Mouse (Mus musculus) left cerebral cortex, postnatal 4 days (tissue): ENCODE results near the gene Traip. TPM values are rescaled to one million over a fixed set of nuclear protein-coding genes. Genes with fewer than 3 reads are reported as not detected.

Source experiments
- DNase-seq: peaks from one replicate; pipeline ENCODE4 v3.0.0-alpha.2; 2022
- intact Hi-C: fragments of 180-260 bp; cut with DNase I; formaldehyde crosslinking; loops from one replicate; pipeline ENCODE4 v1.15.1; 2025
- total RNA-seq, 2 experiments: library from RNA; stranded (reverse); gene quantifications; 2 replicates each; pipeline ENCODE4 v1.2.3; 2021

Traip gene
- total RNA-seq, 2 experiments from 2014 or later: 21.2 to 21.3 TPM

DNA sequence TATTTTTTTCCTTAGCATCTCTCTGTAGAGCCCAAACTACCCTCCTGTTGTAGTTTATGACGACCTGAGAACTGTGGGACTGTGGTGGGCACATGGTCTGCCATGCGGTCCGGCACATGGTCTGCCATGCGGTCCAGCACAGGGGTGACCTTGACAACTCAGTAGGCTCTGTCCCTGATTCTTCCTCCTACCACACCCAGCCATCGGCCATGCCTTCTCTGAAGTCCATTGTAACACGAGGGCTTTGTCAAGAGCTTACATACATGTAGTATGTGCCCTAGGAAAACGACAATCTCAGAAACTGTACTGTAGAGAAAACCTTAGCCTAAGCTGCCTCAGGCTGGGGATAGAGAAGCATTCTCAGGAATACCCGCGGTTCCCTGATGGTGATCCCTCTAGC lies 14.7 kb downstream of the Traip start:
- no peak for DNase-seq
- intact Hi-C loops: loop anchor here (5.0 to 10.0 kb wide), 2 partner anchors 62 to 90 kb away; partner anchors contain the start of gene Amigo3

DNA sequence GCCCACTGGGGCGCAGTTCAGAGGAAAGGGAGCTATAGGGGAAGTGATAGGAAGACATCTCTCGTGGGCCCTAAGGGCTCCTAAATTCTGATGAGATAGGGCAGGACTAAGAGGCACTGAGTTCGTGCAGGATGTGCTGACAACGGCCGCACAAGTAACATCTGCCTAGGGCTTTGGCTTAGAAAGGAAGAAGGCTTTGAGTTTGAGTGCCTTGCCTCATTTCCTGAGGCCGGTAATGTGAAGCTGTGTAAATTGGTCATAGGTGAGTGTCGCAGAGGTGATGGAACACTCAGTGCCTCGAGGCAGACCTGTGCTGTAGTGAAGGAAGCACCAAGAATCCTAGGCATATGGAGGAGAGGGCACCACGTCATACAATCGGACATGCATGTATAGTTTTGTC lies 16.7 kb downstream of the Traip start:
- DNase-seq: no peak
- intact Hi-C loops: loop anchor here (10.0 kb wide), 1 partner anchor 88 kb away; the partner anchor contains the start of gene Amigo3

DNA sequence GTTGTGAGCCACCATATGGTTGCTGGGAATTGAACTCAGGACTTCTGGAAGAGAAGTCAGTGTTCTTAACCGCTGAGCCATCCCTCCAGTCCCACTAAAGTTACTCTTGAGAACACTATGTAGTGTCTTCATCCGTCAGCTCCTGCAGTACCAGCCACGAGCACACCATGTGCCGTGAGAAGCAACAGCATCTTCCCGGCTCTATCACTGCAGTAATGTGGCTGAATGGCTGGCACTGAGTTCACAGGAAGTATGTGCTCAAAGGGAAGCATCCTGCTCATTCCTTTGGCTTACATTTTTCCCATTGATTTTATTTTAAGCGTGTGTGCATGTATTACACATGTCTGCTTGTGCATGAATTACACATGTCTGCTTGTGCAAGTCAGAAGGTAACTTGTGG lies 17.5 kb downstream of the Traip start:
- intact Hi-C loops: loop anchor here (10.0 kb wide), 1 partner anchor 87 kb away; the partner anchor contains the start of gene Amigo3
- DNase-seq: no peak

DNA sequence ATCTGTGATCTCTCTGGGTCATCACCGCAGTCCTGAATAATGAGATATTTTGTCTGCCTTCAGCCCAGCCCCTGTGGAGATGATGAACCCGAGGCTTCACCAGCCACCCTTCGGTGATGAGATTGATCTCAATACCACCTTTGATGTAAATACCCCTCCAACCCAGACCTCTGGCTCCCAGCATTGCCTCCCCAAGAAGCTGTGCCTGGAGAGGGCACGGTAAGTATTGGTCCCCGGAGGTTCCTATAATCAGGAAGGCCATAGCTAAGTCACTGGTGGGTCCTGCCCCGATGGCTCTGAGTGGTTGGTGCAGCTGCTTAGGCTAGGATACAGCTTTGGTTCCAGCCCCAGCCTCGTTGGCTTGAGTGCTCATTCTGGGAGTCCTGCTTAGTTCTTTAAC lies 18.6 kb downstream of the Traip start:
- DNase-seq: no peak
- intact Hi-C loops: loop anchor here (10.0 kb wide), 1 partner anchor 86 kb away; the partner anchor contains the start of gene Amigo3

DNA sequence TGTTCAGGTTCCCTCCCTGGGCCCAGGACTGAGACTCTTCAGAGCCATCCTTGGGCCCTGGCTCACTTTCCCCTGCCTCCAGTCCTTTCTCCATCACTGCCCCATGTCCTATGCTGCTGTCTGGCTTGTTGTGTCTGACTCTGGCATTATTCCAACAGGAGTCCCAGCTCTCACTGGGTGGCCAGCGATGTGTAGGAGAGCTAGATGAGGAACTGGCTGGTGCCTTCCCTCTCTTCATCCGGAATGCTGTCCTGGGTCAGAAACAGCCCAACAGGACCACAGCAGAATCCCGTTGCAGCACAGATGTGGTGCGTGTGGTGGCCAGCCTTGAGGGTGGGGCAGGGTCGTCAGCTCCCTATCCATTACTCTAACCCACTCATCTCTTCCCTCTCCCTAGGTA lies 20.4 kb downstream of the Traip start:
- intact Hi-C loops: no loop called here
- DNase-seq: no peak

DNA sequence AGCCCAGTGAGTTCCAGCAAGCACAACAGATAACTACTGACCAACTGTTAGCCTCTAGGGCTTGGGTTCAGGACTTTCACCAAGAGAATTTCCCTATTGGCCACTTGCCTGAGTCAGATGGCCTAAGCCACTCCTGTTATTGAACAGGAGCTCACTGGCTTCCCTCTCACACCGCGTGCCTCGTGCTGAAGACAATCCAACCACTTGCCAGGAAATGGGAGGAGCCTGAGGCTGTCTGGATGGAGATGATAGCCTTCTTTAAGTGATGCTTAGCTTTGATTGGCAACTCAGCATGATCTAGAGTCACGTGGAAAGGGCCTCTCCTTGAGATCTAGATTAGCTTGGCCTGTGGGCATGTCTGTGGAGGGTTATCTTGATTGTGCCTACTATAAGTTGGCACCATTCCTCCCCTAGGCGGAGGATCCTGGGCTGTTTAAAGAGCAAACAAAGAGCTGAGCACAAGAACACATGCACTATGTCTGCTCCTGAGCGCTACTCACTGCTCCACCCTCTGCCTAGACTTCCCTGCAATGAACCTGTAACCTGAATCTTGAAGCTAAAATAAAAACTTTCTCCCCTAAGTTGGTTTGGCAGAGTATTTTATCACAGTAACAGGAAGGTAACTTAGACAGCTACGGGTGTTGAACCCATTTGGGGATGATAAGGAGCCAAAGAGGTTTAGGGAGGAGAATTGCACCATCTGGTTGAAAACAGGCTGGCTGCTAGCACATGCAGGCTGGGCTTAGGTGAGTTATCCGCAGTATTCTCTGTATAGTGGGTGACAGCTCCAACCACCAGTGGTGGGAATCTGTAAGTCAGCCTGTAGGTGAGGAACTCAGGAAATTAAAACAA lies 22.0 kb downstream of the Traip start:
- intact Hi-C loops: no loop called here
- no peak for DNase-seq

DNA sequence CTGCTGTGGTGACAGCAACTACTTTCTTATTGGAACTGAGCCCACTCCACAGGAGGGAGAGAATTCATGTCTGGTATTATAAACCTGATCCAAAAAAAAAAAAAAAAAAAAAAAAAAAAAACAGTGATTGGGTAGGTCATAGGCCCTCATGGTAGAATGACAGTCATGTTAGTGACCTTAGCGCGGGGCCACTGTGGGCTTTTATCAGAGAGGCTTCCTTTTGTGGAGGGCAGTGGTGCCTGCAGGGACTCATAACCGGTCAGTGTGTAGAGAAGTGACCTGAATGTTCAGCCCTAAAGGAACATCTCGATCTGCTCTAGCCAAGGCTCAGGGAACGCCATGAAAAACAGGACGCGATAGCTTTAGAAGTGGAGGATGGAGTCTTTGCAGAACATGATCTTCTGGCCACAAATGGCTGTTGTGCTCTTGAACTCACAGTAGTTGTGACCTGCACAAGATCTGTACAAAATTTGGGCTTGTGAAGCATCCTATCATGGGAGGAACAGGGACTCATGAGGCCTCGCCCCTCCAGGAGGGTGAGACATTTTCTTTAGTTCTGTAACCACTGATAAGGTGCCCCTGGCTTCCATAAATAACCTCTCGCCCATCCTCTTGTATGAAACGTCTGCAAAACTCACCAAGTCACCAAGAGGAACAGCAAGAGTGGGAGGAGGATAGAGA lies 24.7 kb downstream of the Traip start:
- intact Hi-C loops: no loop called here

DNA sequence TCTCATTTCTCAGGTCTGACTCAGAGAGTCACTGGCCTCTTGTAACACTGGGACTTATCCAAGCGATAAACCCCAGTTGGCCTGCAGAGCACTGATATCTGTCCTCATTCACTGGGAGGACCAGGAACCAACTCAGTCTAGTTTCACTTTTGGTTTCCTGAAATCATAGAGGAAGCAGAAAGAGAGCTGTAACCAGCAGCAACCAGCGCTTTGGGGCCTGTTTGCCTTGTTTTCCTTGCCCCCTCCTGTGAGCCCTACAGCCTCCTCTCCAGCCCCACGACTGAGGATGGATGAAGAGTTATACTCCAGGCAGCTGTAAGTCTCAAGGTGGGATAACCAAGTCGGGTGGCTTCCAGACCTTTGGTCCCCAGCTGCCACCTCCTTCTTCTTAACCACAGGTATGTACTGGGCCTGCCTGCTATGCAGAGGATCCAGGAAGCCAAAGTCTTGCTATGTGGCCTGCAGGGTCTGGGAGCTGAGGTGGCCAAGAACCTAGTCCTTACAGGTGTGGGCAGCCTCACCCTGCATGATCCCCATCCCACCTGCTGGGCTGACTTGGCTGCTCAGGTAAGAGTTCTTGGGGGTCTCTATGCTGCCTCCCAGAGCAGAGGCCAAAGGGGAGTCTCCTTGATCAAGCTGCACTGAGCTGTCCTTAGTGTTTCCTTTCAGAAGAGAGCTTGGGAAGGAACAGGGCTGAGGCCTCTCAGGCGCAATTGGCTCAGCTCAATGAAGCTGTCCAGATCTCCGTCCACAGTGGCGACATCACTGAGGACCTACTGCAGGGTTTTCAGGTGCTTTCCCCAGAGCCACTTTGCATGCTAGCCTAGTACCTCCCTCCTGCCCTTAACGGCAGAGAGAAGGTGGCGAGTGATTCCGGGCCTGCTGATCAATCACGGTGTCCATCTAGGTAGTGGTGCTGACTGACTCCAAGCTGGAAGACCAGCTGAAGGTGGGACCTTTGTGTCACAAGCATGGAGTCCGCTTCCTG lies 25.8 kb downstream of the Traip start, which contains the start of gene Uba7:
Gene Uba7, plus strand, starts transcription at position 107 of the 988 bp plus-strand sequence.
- intact Hi-C loops: no loop called here
- DNase-seq: no peak

More for the DNA sequence above, 24.7 kb downstream of the Traip start:
- no peak for DNase-seq

DNA sequence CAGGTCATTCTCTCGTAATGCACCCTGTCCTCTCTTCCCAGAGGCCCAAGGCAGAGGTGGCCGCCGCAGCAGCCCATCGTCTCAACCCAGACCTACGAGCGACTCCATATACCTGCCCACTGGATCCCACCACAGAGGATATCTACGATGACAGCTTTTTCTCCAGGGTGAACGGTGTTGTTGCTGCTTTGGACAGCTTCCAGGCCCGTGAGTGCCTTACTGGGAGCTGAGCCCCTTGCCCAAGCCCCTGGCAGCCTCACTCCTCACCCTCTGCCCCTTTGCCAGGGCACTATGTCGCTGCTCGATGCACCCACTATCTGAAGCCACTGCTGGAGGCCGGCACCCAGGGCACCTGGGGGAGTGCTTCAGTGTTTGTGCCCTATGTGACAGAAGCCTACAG lies 28.9 kb downstream of the Traip start:
- intact Hi-C loops: no loop called here
- DNase-seq: no peak

DNA sequence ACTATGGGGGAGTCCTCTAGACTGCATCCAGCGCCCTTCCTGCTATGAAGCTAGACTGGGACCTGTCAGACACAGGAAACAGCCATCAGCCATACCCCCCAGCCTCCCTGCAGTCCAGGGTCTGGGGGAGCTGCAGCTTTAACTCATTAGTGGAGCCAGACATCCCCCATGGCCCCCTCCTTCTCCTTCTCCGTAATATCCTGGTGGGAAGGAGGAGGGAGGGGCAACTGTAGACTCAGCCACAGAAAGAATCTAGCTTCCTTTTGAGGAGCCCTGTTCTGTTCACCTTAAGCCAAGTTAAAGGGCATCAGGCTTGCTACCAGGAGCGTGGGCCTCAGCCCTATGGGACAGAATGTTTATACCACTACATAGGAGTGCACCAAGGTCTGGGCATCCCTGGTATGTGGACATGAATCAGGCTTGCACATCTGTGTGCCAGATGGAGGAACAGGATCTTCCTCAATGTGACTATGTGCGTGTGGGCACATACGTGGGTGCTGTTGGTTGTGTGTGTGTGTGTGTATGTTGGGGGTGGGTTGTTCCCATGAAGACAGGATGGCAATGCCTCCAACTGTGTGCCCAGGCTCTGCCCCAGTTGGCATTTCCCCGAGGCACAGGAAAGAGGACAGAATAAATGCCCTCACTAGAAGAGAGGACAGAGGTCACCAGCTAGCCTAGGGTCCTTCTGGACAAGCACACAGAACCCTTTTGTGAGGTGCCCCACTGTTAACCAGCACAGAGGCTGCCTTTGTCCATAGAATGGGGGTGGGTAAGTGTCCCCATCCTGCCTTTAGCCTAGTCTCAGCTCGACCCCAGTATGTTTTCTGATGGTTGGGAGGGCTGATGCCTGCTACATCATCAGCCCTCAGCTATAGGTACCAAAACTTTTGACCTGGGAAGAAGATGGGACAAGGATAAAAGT lies 32.0 kb downstream of the Traip start:
- intact Hi-C loops: no loop called here
- no peak for DNase-seq

DNA sequence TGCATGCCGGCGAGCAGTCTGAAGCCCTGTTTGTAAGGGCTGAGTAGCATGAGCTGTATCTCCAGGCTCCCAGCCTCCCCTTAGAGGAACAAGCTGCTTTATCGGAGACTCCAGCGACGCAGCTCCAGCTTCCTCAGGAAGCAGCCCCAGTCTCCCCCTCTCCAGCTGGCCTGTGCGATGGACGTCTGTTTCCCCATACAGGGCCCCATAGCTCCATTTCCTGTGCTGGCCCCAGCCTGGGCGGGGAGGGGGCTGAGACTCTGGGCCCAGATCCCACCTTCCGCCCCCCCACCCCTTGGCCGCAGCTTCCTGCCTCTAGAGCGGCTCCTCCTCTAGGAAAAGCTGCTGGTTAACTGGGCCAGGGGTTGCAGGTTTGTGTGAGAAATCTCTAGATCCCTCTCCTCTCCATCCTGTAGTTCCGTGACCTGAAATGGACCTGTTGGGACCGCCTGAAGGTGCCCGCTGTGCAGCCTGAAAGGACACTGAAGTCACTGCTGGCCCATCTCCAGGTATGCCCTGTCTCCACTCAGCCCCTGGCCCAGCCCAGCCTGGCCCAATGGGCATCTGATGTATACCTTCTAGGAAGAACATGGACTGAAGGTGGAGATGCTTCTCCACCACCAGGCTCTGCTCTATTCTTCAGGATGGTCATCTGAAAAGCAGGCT lies 32.9 kb downstream of the Traip start, which contains the start of gene Gm20661:
Gene Gm20661, plus strand, starts transcription at position 378 of the 666 bp plus-strand sequence.
- peak; percentile 51 for DNase-seq
- intact Hi-C loops: no loop called here

DNA sequence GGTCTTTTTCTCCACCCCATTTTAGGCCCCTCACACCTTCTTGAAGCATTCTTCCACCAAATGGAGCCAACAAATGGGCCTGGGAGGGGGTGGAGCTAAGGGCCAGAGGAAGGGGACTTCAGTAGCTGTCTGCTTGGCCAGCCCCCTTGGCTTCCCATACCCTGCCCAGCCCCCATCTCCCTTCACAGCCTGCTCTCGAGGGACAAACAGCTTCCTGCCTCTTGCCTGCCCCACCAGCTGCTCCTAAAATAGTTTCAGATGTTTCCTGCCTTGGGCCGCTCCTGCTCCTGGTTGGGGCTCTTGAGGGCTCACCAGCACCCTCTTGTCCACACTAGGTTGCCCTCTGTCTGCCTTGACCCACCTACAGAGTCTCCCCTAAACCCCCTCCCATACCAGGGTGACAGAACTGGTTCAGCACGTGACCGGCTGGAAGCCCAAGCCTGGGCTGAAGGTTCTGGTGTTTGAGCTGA lies 33.5 kb downstream of the Traip start:
- intact Hi-C loops: no loop called here
- DNase-seq: peak; percentile 52

DNA sequence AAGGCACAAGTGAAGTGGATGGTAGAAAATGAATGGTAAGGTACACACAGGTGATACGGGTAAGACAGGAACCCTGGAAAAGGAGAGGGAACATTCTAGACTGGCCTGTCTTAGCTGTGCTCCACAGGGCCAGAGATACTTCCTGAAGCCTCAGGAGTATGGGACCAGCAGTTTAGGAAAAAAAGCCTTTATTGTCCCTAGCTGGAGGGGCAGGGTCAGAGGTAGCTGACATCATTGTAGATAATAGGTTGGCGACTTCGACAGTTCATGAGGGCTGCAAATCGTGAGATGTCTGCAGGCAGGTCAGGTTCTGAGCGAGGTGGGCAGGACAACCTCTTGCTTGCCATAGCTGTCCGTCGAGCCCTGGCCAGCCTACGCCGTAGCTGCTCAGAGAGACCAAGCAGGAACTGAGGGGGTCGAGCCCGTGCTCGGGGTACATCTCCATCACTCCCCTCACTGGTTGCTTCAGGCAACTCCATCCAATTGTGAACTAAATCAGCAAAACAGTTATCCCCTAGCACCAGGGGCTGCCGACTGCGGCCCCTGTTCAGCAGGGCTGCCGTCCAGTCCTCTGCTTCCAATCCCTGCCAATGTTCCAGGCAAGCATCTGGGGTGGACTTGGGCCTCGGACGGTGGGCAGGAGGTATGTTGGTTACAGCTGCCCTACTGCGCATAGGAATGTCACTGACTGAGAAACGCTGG lies 34.3 kb downstream of the Traip start:
- no peak for DNase-seq
- intact Hi-C loops: no loop called here

DNA sequence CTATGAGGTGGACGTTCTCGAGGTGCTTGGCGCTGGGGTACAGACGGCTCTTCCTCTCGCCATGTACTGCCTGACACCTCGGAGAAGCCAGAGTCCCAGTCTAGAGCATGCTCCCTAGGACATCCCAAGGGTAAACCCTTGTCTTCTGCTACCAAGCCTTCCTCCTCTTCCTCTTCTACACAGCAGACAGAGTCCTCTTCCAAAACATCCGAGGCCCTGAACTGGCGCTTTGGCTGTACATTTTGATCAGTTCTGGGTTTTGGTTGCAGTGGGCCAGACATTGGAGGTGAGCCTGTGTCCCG lies 34.8 kb downstream of the Traip start:
- intact Hi-C loops: loop anchor here (5.0 kb wide), 1 partner anchor 82 kb away; no protein-coding TSS in a partner anchor
- no peak for DNase-seq

DNA sequence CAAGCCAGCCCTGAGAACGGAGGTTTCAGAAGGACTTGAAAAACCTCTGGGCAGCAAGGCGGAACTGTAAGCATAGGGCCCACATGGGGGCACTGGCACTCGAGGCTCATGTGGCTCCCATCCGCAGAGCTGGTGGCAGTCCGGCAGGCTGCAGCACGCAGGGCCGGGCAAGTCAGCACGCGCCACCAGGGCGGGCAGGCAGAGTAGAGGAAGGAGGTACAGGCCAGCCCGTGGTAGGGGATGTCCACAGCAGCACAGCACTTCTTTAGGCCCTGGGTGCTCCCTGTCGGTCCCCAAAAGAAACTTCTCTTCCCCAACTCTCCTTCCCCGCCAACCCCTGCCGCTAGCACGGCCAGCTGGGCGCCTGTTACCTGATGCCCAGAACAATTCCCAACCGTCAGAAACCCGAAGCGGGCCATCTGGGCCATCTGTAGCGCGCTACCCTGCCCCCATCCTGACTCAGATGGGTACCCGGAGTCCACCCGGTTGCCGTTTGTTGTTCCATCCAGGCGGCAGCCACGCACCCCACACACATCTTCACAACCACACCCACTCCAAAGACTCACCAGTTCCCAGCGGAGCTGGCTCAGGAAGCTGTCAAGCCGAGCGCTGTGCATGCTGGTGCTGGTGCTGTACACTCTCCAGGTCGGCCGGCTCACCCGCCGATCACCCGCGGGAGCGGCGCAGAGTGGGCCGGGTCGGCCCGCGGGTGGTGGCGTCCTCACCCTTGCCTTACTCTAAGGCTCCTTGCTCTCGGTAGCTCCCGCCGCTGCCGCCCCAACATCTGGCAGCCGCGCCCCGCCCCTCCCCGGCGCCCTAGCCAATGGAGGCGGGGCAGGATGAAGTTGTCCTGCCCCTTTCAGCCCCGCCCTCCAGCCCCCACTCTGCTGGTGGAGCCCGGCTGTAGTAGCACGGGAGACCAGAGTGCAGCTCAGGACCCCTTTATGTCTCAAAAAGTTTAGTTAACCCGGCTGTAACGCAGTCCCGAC lies 35.5 kb downstream of the Traip start, which contains the start of gene Inka1:
Gene Inka1, minus strand, starts transcription at position 749 of the 989 bp plus-strand sequence.
- intact Hi-C loops: loop anchor here (5.0 kb wide), 1 partner anchor 83 kb away; no protein-coding TSS in a partner anchor
- DNase-seq: peak; percentile 73

DNA sequence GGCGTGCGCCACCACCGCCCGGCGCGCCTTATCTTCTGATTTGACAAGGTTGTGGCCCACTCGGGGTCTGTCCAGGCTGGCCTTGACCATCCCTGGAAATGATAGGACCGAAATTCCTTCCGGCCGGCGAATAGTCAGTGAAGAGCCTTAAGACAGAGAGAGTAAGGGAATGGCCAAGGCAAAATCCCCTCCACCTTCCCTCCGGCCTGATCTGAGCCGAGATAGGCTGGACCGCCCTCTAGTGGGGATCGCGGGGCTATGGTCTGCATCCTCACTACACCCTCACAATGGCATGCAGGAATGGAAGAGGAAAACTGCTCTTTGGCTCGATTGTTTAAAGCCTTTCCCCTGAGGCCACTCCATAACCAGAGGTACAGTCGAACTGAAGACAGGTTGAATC lies 36.4 kb downstream of the Traip start:
- peak; percentile 85 for DNase-seq
- intact Hi-C loops: loop anchor here (5.0 kb wide), 1 partner anchor 84 kb away; no protein-coding TSS in a partner anchor

DNA sequence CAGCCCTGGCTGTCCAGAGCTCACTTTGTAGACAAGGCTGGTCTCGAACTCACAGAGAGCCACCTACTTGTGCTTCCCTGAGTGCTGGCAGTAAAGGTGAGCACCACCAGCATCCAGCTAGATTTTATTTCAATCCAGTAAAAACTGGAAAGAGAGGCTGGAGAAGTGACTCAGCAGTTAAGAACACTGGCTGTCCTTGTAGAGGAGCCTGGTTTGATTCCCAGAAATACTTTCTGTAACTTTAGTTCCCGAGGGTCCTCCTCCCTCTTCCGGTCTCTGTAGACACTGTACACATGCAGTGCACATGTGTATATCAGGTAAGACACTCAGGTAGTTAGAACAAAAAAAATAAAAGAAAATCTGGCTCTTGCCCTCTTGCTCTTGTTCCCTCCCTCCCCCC lies 38.0 kb downstream of the Traip start:
- intact Hi-C loops: loop anchor here (5.0 kb wide), 1 partner anchor 86 kb away; no protein-coding TSS in a partner anchor
- no peak for DNase-seq
